Mouse (Mus musculus) ES-Bruce4 (cell line): ENCODE measurements around the gene Smo. TPM values are rescaled to one million over a fixed set of nuclear protein-coding genes. Genes with fewer than 3 reads are reported as not detected.

Experiments used
- H3K27ac ChIP-seq: 2 replicates; pipeline ENCODE4 v1.5.1; 2012; ENCODE audit warnings: low read length, inconsistent platforms; ENCODE audit not compliant: insufficient read depth
- H3K27me3 ChIP-seq: 2 replicates; pipeline ENCODE4 v1.6.1; 2012; ENCODE audit warnings: mild to moderate bottlenecking, low read length, inconsistent platforms; ENCODE audit not compliant: control insufficient read depth, poor library complexity, insufficient read depth, severe bottlenecking
- H3K36me3 ChIP-seq: 2 replicates; pipeline ENCODE4 v1.6.1; 2012; ENCODE audit warnings: inconsistent platforms, mild to moderate bottlenecking, low read length, moderate library complexity; ENCODE audit not compliant: control insufficient read depth, poor library complexity, insufficient read depth, severe bottlenecking
- H3K4me1 ChIP-seq: one replicate; pipeline ENCODE4 v1.8.1; 2011; ENCODE audit warnings: low read length; ENCODE audit not compliant: control insufficient read depth, insufficient read depth
- H3K4me3 ChIP-seq: 2 replicates; pipeline ENCODE4 v1.5.1; 2011; ENCODE audit warnings: low read depth, mild to moderate bottlenecking, low read length
- H3K9ac ChIP-seq: 2 replicates; pipeline ENCODE4 v1.6.1; 2012; ENCODE audit warnings: low read depth, mild to moderate bottlenecking, inconsistent platforms; ENCODE audit not compliant: poor library complexity, severe bottlenecking
- H3K9me3 ChIP-seq: replicated peaks from 2 replicates; pipeline ENCODE4 v1.6.1; 2012; ENCODE audit warnings: mild to moderate bottlenecking, low read length, inconsistent platforms; ENCODE audit not compliant: control insufficient read depth, poor library complexity, insufficient read depth, severe bottlenecking
- CTCF ChIP-seq: IDR thresholded peaks from one replicate; pipeline ENCODE4 v1.8.1; 2011; ENCODE audit warnings: low read depth, low read length
- EP300 ChIP-seq: IDR thresholded peaks from 2 replicates; pipeline ENCODE4 v1.6.1; 2011; ENCODE audit warnings: low read depth, low read length; ENCODE audit not compliant: insufficient read depth
- POLR2A ChIP-seq: IDR thresholded peaks from one replicate; pipeline ENCODE4 v1.8.1; 2011; ENCODE audit warnings: low read length; ENCODE audit not compliant: insufficient read depth
- polyA plus RNA-seq: library from polyadenylated mRNA; stranded (reverse); fragments of >200 nt; gene quantifications from 2 replicates; pipeline ENCODE4 v1.2.4, GENCODE M21; 2011; ENCODE audit warnings: low read depth; ENCODE audit not compliant: missing spikeins, insufficient read depth, insufficient read length

Gene Smo
- polyA plus RNA-seq, 1 experiment: 26.5 TPM

GRCm38 (mm10) chr6:29735689-29736451 is 567 bp downstream of the Smo start:
- no peaks in the 10 kb centered on the region for H3K36me3 ChIP-seq
- H3K4me3 ChIP-seq: peak overlapping the region; percentile 78
- no peaks in the 10 kb centered on the region for H3K4me1 ChIP-seq
- H3K27ac ChIP-seq: no peak overlapping the region
- H3K9me3 ChIP-seq: no peaks in the 10 kb centered on the region
- peak overlapping the region; percentile 97 for H3K9ac ChIP-seq
- TF ChIP-seq POLR2A: no peak
- no peaks in the 10 kb centered on the region; the same call in 1 of the 2 replicates for H3K27me3 ChIP-seq

GRCm38 (mm10) chr6:29736610-29737458 is 1.5 kb downstream of the Smo start:
- no peaks in the 10 kb centered on the region for H3K4me1 ChIP-seq
- H3K27me3 ChIP-seq: no peaks in the 10 kb centered on the region; the same call in 1 of the 2 replicates
- peak overlapping the region; percentile 97 for H3K9ac ChIP-seq
- TF ChIP-seq CTCF: no peak
- TF ChIP-seq EP300: no peak
- no peak for TF ChIP-seq POLR2A
- no peaks in the 10 kb centered on the region for H3K9me3 ChIP-seq
- no peaks in the 10 kb centered on the region for H3K36me3 ChIP-seq
- H3K27ac ChIP-seq: no peak overlapping the region
- peak overlapping the region; percentile 78 for H3K4me3 ChIP-seq

- H3K4me3 ChIP-seq: no peak overlapping the region
- no peak for TF ChIP-seq POLR2A
- TF ChIP-seq CTCF: no peak
- TF ChIP-seq EP300: no peak
- no peak overlapping the region for H3K27ac ChIP-seq
- H3K4me1 ChIP-seq: no peaks in the 10 kb centered on the region
- no peaks in the 10 kb centered on the region for H3K27me3 ChIP-seq
- no peak overlapping the region for H3K9ac ChIP-seq
- no peaks in the 10 kb centered on the region for H3K9me3 ChIP-seq
- no peaks in the 10 kb centered on the region for H3K36me3 ChIP-seq
Observed at GRCm38 (mm10) chr6:29751466-29752152, 16.3 kb downstream of the Smo start.

GRCm38 (mm10) chr6:29753336-29753735 is 18.0 kb downstream of the Smo start:
- H3K4me3 ChIP-seq: no peak overlapping the region
- no peaks in the 10 kb centered on the region for H3K4me1 ChIP-seq
- H3K36me3 ChIP-seq: no peaks in the 10 kb centered on the region
- H3K27ac ChIP-seq: no peak overlapping the region
- H3K9me3 ChIP-seq: no peaks in the 10 kb centered on the region
- H3K9ac ChIP-seq: no peak overlapping the region
- H3K27me3 ChIP-seq: no peaks in the 10 kb centered on the region
- TF ChIP-seq EP300: no peak

GRCm38 (mm10) chr6:29756001-29756400 is 20.7 kb downstream of the Smo start:
- Histone ChIP-seq H3K4me3 (no peak overlapping the region), H3K9ac (no peak overlapping the region), H3K27ac (no peak overlapping the region), H3K4me1 (no peaks in the 10 kb centered on the region), H3K36me3 (no peaks in the 10 kb centered on the region), H3K27me3 (no peaks in the 10 kb centered on the region), H3K9me3 (no peaks in the 10 kb centered on the region)
- no peak for TF ChIP-seq EP300
- TF ChIP-seq CTCF: no peak
- TF ChIP-seq POLR2A: no peak

- no peak overlapping the region for H3K9ac ChIP-seq
- H3K27ac ChIP-seq: no peak overlapping the region
- H3K27me3 ChIP-seq: no peaks in the 10 kb centered on the region
- no peaks in the 10 kb centered on the region for H3K36me3 ChIP-seq
- TF ChIP-seq POLR2A: no peak
- no peak for TF ChIP-seq CTCF
- no peak for TF ChIP-seq EP300
- no peaks in the 10 kb centered on the region for H3K4me1 ChIP-seq
- no peak overlapping the region for H3K4me3 ChIP-seq
- no peaks in the 10 kb centered on the region for H3K9me3 ChIP-seq
Observed at GRCm38 (mm10) chr6:29756476-29756875, 21.2 kb downstream of the Smo start.
